Mouse (Mus musculus): ENCODE measurements around the gene Mobp.

DNA sequence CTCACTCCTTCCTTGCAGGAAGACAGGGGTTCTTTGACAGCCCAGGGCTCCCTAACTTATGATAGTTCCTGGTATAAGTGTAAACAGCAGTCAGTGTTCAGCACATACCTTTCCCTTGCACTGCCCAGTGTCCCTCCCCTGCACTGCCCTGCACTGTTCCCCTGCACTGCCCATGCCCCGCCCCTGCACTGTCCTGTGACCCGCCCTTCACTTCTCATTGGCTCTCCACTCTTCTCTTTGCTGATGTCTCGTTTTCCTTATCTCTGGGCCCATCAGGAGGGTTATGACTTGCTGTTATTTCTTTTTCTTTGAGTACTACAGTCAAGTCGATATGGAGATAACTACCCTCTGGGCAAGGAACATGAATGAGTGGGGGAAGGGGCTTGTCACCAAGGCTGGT is 8.5 kb downstream of the Mobp start:
- TF ChIP-seq CTCF (IDR thresholded peaks at IDR 0.05; ENCODE audit: low read depth) (no peak), EP300 (IDR thresholded peaks at IDR 0.05; ENCODE audit: low read depth) (no peak)

All from heart, postnatal 0 days (tissue).